Mouse (Mus musculus): ENCODE data around the gene Trak2.
"Not testable (repeated sequence)": the region's sequence is repeated elsewhere in the genome, so short reads cannot be mapped to it uniquely, and the experiment has no call there.

Gene Trak2

GRCm38 (mm10) chr1:58953686-58954434 is 19.4 kb downstream of the Trak2 start:
- no peak for DNase-seq (ENCODE audit: low read depth, low spot score)

DNA sequence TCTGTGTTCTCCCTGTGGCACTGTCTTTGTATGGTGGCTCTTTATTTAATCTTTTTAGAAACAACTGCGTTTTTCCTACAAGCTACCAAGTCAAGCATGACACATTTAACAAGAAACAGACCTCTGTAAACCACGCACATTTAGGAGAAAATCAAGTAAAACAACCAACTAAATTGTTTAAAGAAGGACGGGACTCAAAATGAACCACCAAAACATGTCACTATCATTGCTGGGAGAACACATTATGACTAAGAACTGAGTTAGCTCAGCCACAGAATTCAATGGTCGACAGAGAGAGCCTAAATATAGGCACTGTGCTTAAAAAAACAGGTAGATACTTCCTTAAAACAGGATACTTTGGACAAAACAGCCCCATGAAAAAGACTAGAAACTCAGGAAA is 20.2 kb downstream of the Trak2 start:
- no peak for DNase-seq (ENCODE audit: low read depth, low spot score)

- DNase-seq (ENCODE audit: low read depth, low spot score), result no peak
Observed at GRCm38 (mm10) chr1:58952526-58952925, 20.7 kb downstream of the Trak2 start.

DNA sequence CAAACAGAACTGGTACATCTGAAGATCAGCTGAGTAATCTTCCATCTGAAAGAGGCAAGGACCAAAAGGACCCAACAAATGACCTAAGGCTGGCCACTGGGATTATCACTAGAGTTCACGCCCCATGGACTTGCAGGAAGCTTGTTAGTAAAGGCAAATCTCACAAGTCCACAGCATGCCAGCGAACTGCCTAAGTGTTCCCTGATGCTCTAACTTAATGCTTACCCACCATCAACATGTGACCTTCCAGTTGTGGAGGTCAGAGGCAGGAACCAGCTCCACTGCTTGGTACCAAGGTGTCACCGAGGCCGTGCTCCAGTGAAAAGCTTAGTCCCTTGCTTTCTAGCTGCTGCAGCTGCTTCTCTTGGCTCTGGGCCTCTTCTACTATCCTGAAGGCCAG is 21.4 kb downstream of the Trak2 start:
- DNase-seq (ENCODE audit: low read depth, low spot score), result no peak

DNA sequence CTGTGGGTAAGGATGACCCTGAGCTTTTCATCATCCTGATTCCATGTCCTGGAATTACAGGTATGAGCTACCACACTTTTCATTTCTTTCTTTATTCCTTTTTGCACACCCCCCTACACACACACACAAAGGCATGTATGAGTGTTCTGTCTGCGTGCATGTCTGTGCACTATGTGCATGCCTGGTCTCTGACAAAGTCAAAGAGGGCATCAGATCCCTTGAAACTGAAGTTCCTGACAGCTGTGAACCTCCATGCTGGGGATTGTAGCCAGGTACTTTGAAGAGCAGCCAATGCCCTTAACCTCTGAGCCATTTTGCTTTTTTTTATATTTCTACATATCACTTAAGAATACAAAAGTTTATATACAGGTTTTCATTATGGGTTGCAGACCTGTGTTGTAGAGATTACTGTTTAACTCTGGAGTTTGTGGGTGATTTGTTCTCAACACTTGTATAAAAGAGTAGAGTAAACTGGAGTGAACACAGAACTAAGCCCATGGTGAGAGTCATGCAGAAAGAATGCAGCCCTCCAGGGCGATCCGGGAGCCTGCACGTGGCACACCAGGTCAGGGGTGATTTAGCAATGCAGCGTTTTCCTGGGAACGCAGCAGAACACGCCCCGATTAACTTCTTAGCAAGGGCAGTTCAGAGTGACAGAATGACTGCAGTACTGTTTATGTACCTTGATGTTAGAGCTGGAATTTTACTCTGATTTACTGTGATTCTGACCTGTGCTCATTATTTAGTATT is 22.2 kb downstream of the Trak2 start:
- DNase-seq (ENCODE audit: low read depth, low spot score), result peak; percentile 62

DNA sequence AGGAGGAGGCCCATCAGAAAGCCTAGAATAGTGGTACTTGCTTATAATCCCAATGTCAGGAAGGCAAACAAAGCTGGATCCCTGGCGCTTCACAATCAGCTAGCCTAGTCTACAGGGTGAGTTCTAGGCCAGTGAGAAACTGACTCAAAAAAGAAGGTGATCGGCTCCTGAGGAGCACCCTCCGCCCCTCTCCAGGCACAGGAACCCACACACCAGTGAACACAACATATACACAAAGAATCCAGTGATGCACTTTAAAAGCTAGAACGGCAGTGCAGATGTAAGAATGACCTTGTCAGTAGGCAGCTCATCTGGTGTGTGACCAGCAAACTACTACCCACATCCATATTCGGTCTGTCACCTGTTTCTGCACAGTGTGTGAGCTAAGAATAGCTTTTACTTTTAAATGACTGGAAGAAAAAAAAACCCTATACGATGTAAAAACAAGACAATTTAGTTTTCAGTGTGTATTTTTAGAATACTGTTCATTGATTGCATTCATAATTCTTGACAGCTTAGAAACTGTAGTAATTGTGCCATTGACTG is 23.6 kb downstream of the Trak2 start:
- DNase-seq (ENCODE audit: low read depth, low spot score), result no peak

DNA sequence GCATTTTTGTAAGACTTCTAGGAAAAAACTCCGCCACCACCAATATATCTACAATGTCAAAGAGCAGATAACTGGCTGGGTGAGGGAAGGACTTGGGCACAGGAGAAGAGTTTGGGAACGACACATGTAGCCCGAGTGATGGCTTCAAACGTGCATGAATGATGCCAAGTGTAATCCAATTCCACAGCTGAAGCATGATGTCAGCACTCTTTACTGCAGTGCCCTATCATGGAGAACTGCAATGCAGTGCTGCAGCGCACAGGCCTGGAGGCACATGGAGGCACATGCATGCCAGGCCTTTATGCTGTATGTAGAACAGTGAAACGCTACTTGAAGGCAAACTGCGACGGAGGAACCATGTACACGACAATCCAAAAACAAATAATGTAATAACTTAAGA is 26.5 kb downstream of the Trak2 start:
- DNase-seq (ENCODE audit: low read depth, low spot score), result no peak

DNA sequence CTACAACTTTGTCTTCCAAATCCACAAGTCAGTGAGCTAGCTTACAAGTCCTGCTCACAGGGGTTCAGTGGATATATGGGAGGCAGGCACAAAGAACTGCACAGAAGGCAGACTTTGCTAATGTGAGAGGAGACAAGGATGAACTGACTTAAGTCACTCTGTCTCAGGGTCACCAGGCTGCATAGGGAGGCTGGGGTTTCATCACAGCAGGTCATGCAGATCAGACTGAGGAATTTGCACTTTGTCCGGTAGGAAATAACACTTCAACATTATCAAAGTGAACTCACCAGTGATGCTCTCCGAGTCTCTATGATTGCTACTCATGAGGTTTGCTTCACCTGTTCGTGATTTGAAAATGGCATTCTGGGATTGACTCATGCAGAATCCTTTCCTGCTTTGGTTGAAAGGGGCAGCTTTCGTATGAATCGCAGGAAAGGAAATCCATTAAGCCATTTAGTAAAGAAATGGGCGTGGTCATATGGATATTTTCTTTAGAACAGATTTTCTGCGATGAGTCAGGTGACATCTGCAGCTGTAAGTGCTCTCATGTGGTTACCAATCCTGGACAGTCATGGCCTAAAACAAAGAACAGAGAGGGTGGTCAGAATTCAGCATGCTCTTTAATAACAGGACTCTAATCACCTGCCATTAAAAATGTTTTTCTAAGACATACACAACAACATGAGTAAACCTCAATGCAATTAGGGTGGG is 27.1 kb downstream of the Trak2 start:
- DNase-seq (ENCODE audit: low read depth, low spot score), result no peak

- no peak for DNase-seq (ENCODE audit: low read depth, low spot score)
Observed at GRCm38 (mm10) chr1:58945523-58945922, 27.7 kb downstream of the Trak2 start.

- DNase-seq (ENCODE audit: low read depth, low spot score), result no peak
Observed at GRCm38 (mm10) chr1:58937606-58938099, 35.6 kb downstream of the Trak2 start.

DNA sequence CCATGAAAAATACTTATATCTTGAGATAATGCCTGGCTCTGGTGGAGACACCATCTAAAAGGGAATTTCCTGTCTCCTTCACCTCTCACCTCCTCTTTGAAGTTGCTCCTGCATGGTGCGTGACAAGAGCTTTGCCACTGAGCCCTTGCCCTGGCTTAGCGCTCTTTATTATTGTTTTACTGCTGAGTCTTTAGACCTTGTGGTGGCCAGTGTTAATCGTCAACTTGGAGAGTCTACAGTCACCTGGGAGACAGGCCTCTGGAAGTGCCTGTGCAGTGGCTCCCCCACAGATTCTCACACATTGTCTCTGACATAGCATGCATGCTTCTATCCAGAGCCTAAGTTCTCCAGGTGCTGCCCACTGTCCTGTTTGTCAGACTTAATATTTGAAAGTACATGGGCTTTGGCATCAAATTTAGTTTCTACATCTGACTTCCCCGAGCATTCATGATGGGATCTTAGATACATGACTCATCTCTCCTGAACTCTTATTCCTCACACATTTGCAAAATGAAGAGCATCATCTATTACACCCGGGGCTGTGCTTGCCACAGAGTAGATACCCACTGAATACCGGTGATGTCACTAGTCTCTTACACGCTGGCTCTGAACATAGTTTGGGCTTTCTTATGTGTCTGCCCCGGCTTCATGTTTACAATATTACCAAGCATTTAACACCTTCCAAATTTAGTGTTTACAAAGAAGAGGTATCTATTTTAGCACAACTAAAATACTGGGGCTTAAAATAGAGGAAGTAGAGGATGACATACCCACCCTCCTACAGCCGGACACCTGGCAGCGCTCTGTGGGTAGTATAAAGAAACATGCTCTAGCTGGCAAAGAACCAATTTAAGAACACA is 36.3 kb downstream of the Trak2 start:
- DNase-seq (ENCODE audit: low read depth, low spot score), result no peak

DNA sequence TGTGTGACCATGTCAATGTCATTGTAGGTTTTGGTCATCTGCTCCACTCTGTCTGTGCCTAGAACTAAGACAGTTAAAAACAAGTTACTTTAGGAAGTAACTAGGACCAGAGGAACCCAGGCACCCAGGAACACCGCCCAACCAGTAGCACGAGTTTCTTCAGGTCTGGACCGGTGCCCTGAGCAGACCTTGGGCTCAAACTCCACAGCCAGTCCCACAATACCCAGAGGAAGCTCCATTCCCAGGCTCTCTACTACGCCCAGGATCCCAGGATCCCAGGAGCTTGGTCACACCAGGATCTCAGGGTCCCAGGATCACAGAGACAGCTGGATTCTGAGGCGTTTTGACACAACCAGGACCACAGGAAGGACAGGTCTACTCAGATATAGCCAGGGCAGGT is 46.6 kb downstream of the Trak2 start:
- no peak for DNase-seq (ENCODE audit: low read depth, low spot score)

DNA sequence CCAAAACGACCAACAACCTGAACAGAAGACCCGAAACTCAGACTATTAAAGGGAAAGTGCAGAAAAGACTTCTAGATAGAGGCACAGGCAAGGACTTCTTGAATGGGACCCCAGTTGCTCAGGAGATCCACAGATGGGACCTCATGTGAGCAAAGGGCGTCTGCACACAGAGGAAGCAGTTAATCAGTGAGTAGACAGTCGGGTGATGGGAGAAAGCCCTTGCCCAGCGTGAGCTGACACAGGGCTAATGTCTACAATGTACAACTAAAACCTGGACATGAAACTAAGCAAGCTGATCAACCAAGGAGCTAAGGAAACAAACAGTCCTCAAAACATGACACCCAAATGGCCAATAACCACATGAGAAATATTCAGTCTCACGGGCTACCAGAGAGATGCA is 55.7 kb downstream of the Trak2 start:
- DNase-seq (ENCODE audit: low read depth, low spot score), result no peak

GRCm38 (mm10) chr1:58909636-58910272 is 63.5 kb downstream of the Trak2 start:
- no peak for DNase-seq (ENCODE audit: low read depth, low spot score)

GRCm38 (mm10) chr1:58903681-58904080 is 69.5 kb downstream of the Trak2 start:
- DNase-seq (ENCODE audit: low read depth, low spot score), result no peak

DNA sequence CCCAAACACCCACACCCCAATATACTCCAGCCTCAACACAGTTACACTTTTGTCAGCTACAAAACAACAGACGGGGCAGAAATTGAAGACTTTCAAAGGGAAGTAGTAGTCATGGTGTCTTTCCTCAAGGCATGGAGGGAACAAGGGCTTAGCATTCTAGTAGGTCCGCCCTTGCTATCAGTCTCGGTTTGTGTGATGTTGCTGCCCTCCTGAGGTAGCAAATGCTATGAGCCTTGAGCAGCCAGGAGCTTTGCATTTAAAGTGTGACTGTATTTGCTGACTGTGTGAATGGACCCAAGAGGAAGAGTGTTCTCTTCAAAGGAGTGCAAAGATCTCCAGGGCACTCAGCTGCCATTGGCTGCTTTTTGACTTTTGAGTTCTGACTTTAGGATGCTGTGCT is 75.7 kb downstream of the Trak2 start:
- peak; percentile 13 for DNase-seq (ENCODE audit: low read depth, low spot score)

DNA sequence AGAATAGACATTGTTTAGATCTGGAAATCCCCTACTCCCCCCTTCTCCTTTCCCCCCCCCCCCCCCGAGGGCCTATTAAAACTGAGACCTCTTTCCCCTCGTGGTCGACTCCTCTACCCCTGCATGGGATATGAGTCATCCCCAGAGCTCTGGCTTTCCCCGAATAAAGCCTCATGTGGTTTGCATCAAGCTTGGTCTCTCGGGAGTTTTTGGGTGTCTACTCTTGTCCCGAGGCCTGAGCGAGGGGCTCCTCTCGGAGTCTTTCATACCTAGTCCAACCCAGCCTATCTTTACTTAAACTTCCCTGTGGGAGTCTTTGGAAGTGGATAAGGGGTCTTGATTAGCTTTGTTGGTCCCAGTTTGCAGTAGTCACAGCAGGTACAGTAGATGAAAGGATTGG is 80.8 kb downstream of the Trak2 start:
- DNase-seq (ENCODE audit: low read depth, low spot score), result not testable (repeated sequence)

DNA sequence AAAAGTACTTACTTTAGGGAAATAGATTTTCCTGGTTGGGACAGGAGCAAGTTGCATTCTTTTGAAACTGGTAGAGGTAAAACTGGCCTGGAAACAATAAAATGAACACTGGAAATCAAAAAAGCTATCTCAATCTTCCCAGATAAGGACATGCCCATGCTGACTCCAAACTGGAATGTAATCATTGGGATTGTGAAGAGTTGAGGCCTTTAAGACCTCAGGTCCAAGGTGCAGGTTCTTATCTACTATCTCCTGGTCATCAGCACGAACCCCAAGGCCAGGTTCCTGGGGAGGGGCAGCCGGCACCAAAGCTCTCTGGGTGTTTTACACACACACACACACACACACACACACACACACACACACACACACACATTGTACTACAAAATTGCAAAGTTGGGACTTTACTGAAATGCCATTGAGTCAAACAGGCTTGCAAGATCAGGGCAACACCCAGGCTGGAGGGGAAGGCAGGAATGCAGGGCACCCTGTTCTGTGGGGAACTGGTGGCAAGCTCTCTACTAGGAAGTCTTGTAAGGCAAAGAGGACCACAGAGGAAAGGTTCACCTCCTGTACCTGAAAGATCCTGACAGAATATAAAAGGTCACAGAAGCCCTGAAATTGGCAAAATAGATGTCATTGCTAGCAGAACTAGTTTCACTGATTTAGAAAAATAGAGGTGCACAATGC is 81.6 kb downstream of the Trak2 start:
- DNase-seq (ENCODE audit: low read depth, low spot score), result not testable (repeated sequence)

DNA sequence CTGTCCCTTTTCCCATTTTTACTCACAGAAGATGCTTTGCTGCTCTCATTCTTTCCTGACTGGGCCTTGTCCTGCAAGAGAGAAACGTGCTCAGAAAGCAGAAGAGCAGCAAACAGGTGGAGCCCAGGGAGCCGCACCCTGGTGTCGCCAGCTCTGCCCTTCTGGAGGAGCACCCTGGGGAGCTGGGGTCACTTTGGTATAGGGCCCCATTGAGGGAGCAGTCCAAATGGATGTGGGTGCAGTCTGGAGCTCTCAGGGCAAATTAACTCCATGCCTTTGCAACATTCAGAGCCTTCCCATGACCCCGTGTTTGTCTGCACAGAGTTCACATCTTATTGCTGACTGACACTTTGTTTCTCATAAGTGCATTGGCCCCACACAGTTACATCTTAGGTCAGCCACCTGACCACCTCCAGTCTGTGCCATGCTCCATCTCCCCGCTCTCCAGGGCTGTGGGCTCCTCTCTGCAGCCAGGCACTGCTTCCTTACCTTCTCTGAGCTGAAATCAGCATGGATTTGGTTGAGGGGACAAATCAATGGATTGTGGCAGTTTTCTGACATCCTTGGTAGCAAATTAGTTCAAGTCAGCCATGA is 82.4 kb downstream of the Trak2 start:
- not testable (repeated sequence) for DNase-seq (ENCODE audit: low read depth, low spot score)
